Mouse (Mus musculus) telencephalon, adult 2 months (tissue): Measurements from ENCODE around the gene Trpm2.
A peak's percentile ranks its signal among the peaks of the same experiment; 100 is the strongest.
"Not testable (repeated sequence)": the region's sequence is repeated elsewhere in the genome, so short reads cannot be mapped to it uniquely, and the experiment has no call there.

Experiments used
- DNase-seq: peaks from one replicate; pipeline ENCODE4 v3.0.0-alpha.2; 2011; ENCODE audit warnings: low read depth, low spot score

The Trpm2 gene

GRCm38 (mm10) chr10:77970481-77970880, at the start of gene Trpm2:
Trpm2 (minus strand) TSS chr10:77970563.
- no peak for DNase-seq

- DNase-seq: not testable (repeated sequence)
These were observed 49.6 kb upstream of the Trpm2 start for GRCm38 (mm10) chr10:78019984-78020383.

GRCm38 (mm10) chr10:78019291-78019690, 48.9 kb upstream of the Trpm2 start:
- no peak for DNase-seq

- DNase-seq: no peak
These were observed 48.4 kb upstream of the Trpm2 start for GRCm38 (mm10) chr10:78018797-78019203.

GRCm38 (mm10) chr10:78016366-78016765, 46.0 kb upstream of the Trpm2 start:
- DNase-seq: no peak

- DNase-seq: no peak
These were observed 45.1 kb upstream of the Trpm2 start for GRCm38 (mm10) chr10:78015489-78015888.

- DNase-seq: no peak
These were observed 42.5 kb upstream of the Trpm2 start for GRCm38 (mm10) chr10:78012661-78013495.

GRCm38 (mm10) chr10:78011116-78011515, 40.8 kb upstream of the Trpm2 start:
- not testable (repeated sequence) for DNase-seq

GRCm38 (mm10) chr10:78010335-78010734, 40.0 kb upstream of the Trpm2 start:
- DNase-seq: no peak

GRCm38 (mm10) chr10:78009945-78010293, 39.6 kb upstream of the Trpm2 start, which contains the start of gene Pfkl:
Pfkl (minus strand) TSS chr10:78010083.
- DNase-seq: no peak

GRCm38 (mm10) chr10:78009184-78009944, 39.0 kb upstream of the Trpm2 start:
- DNase-seq: peak; percentile 81

- no peak for DNase-seq
These were observed 37.8 kb upstream of the Trpm2 start for GRCm38 (mm10) chr10:78008169-78008568.

GRCm38 (mm10) chr10:78007203-78007602, 36.8 kb upstream of the Trpm2 start:
- DNase-seq: no peak

GRCm38 (mm10) chr10:78005791-78006438, 35.6 kb upstream of the Trpm2 start:
- no peak for DNase-seq

- no peak for DNase-seq
These were observed 34.2 kb upstream of the Trpm2 start for GRCm38 (mm10) chr10:78004479-78005100.

- DNase-seq: no peak
These were observed 32.0 kb upstream of the Trpm2 start for GRCm38 (mm10) chr10:78002316-78002715.

GRCm38 (mm10) chr10:78001796-78002195, 31.4 kb upstream of the Trpm2 start:
- peak; percentile 94 for DNase-seq

GRCm38 (mm10) chr10:78000200-78000599, 29.8 kb upstream of the Trpm2 start:
- DNase-seq: no peak

- DNase-seq: no peak
These were observed 25.3 kb upstream of the Trpm2 start for GRCm38 (mm10) chr10:77995639-77996038.

- DNase-seq: no peak
These were observed 15.4 kb upstream of the Trpm2 start for GRCm38 (mm10) chr10:77985775-77986174.

- peak; percentile 72 for DNase-seq
These were observed 14.3 kb upstream of the Trpm2 start for GRCm38 (mm10) chr10:77984660-77985059.
